Mouse (Mus musculus) embryonic fibroblast, embryonic 13.5 days (primary cell): ENCODE data around the gene Timm9. TPM values are rescaled to one million over a fixed set of nuclear protein-coding genes. Genes with fewer than 3 reads are reported as not detected.
"Not testable (repeated sequence)": the region's sequence is repeated elsewhere in the genome, so short reads cannot be mapped to it uniquely, and the experiment has no call there.

Experiments used
- H3K27ac ChIP-seq: 2 replicates; pipeline ENCODE4 v1.5.1; 2012; ENCODE audit warnings: low read length, control low read depth, inconsistent platforms; ENCODE audit not compliant: insufficient read depth
- H3K4me1 ChIP-seq: 2 replicates; pipeline ENCODE4 v1.6.1; 2011; ENCODE audit warnings: low read length; ENCODE audit not compliant: control insufficient read depth, insufficient read depth
- H3K4me3 ChIP-seq: 2 replicates; pipeline ENCODE4 v1.5.1; 2011; ENCODE audit warnings: mild to moderate bottlenecking, control low read depth, low read length; ENCODE audit not compliant: insufficient read depth
- CTCF ChIP-seq: IDR thresholded peaks from 2 replicates; pipeline ENCODE4 v1.5.1; 2011; ENCODE audit warnings: mild to moderate bottlenecking, control low read depth, low read length, moderate library complexity, borderline replicate concordance; ENCODE audit not compliant: insufficient read depth
- POLR2A ChIP-seq: IDR thresholded peaks from 2 replicates; pipeline ENCODE4 v1.6.1; 2011; ENCODE audit warnings: low read depth, mild to moderate bottlenecking, control low read depth, low read length, moderate library complexity
- polyA plus RNA-seq: library from polyadenylated mRNA; stranded (reverse); fragments of >200 nt; gene quantifications from 2 replicates; pipeline ENCODE4 v1.2.4, GENCODE M21; 2011; ENCODE audit warnings: low read depth; ENCODE audit not compliant: missing spikeins, insufficient read length

The Timm9 gene
- polyA plus RNA-seq, 1 experiment: 34.0 TPM

DNA sequence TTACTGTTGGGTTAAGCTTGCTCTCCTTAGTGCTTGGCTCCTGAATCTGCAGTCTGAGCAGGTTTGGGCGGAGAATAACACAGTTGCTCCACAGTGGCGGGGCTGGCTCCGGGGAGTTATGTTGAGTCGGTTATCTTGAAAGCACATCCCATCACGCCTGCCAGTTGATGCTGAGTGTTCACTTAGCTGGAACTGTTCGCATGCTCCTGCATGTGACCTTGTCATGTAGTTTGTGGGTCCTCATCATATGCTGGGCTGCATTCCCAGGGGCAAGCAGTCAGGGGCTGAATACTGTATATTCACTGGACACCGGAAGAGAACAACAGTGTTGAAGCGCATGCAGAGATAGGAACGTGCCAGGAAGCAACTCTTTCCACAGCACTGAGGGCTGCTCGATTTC lies 23.4 kb downstream of the Timm9 start:
- TF ChIP-seq POLR2A: no peak

DNA sequence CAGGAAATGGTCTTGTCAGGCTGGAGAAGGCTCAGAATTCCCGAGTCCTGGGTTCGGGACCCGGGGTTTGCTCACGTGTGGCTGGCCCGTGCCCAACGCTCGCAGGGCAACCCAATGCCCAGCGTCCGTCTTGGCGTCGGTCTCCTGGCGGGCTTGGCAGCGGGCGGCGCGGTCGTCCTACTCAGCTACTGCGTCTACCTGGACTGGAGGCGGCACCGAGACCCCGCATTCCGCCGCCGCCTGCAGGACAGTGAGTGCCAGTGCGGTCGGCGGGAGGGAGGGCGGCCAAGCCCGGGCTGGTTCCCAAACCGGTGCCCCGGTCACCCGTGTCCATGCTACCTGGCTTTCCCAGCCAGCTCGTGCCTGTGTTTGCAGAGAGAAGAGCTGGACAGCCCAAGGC lies 25.2 kb downstream of the Timm9 start, which contains the start of gene Tomm20l:
Gene Tomm20l (plus strand): TSS at position 98 of the 400 bp plus-strand sequence.
- H3K27ac ChIP-seq: no peak within 1 kb of the TSS
- TF ChIP-seq POLR2A (no peak), CTCF (no peak)
- H3K4me3 ChIP-seq: no peak within 1 kb of the TSS
- H3K4me1 ChIP-seq: peaks cover 4% of the 10 kb centered on the region; the same call in 1 of the 2 replicates

More for the DNA sequence above, 23.4 kb downstream of the Timm9 start:
- Histone ChIP-seq H3K4me1 (peaks cover 8% of the 10 kb centered on the region), H3K27ac (no peak overlapping the region), H3K4me3 (no peak overlapping the region)

DNA sequence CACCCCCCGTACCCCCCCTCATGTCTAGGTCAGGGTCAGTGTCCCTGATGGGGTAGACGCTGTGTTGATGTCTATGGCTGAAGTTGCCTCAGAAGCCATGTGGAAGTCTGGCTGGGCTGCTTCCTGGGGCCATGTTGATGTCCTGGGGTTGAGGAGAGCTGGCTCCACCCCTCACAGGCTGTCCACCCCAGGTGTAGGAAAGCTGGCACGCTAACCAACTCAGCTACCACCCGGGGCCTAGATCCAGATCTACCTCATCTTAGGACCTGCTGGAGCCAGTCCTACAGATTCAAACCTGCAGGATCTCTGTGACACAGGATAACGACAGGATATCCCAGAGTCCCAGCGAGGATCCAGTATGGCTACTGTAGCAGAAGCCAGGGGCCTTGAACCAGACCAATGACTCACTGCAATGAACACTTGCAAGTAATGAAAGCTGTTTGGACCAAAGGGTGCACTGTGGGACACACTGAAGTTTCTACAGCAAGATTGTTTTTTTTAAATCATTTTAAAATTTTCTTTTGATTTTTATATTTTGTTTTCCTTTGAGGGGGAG lies 29.2 kb downstream of the Timm9 start:
- Histone ChIP-seq H3K4me1 (no peaks in the 10 kb centered on the region), H3K4me3 (no peak overlapping the region), H3K27ac (no peak overlapping the region)
- TF ChIP-seq CTCF (no peak), POLR2A (no peak)

DNA sequence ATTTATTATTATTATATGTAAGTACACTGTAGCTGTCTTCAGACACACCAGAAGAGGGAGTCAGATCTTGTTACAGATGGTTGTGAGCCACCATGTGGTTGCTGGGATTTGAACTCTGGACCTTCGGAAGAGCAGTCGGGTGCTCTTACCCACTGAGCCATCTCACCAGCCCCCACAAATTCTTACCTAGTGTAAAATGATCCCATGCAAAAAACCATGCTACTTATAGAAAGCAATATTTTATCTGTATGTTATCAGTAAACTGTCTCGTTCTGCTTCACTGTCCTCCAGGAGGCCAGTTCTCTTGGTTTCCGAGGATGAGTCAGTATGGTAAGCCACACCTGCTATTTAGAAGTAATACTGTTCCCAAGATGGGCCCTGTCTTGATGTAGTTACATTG lies 32.2 kb downstream of the Timm9 start:
- H3K27ac ChIP-seq, H3K4me3 ChIP-seq, H3K4me1 ChIP-seq: not testable (repeated sequence)

DNA sequence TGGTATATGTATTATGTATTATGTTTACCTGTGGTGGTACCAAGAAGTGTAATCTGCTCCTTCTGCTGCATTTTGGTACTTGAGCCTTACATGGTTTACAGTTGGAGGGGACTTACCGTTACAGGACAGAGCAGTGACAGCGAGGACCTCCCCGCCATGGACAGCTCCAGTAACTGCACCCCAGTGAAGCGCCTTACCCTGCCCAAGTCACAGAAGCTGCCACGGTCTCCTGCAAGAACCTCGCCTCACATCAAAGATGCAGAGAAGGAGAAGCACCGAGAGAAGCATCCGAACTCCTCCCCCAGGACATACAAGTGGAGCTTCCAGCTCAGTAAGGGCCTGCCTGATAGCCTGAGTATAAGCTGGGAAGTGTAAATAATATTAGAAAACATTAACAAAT lies 50.2 kb downstream of the Timm9 start:
- TF ChIP-seq POLR2A: no peak
- TF ChIP-seq CTCF: no peak

More for the DNA sequence above, 50.2 kb downstream of the Timm9 start:
- Histone ChIP-seq H3K27ac (no peak overlapping the region), H3K4me1 (no peaks in the 10 kb centered on the region), H3K4me3 (no peak overlapping the region)

Other genes starting within 250 kb of the Timm9 start
- gene Actr10, start 198.8 kb downstream of the Timm9 start, polyA plus RNA-seq: 230 and 238 TPM in 2 replicates
- gene Psma3, start 162.1 kb downstream of the Timm9 start, polyA plus RNA-seq: 417 and 446 TPM in 2 replicates
- gene Arid4a, start 120.7 kb downstream of the Timm9 start, polyA plus RNA-seq: 14.0 and 17.7 TPM in 2 replicates
- gene Tomm20l, start 25.3 kb downstream of the Timm9 start, polyA plus RNA-seq: not detected in 2 replicates
- gene 2700049A03Rik, start 164 bp upstream of the Timm9 start, polyA plus RNA-seq: 7.0 and 7.1 TPM in 2 replicates
- 8.9 and 13.1 TPM in 2 replicates for gene Dact1, start 173.2 kb upstream of the Timm9 start, polyA plus RNA-seq